Mouse (Mus musculus): ENCODE measurements around the gene Blvra. TPM values are rescaled to one million over a fixed set of nuclear protein-coding genes. Genes with fewer than 3 reads are reported as not detected.

Gene Blvra
- total RNA-seq (2023) = 11.5 and 19.6 TPM in 2 replicates

GRCm38 (mm10) chr2:127070435-127070841 lies at the start of gene Blvra:
Blvra (plus strand) TSS chr2:127070665.

GRCm38 (mm10) chr2:127133621-127134461 lies 63.4 kb downstream of the Blvra start, which contains the start of gene Ncaph:
Ncaph (minus strand) TSS chr2:127133954.

DNA sequence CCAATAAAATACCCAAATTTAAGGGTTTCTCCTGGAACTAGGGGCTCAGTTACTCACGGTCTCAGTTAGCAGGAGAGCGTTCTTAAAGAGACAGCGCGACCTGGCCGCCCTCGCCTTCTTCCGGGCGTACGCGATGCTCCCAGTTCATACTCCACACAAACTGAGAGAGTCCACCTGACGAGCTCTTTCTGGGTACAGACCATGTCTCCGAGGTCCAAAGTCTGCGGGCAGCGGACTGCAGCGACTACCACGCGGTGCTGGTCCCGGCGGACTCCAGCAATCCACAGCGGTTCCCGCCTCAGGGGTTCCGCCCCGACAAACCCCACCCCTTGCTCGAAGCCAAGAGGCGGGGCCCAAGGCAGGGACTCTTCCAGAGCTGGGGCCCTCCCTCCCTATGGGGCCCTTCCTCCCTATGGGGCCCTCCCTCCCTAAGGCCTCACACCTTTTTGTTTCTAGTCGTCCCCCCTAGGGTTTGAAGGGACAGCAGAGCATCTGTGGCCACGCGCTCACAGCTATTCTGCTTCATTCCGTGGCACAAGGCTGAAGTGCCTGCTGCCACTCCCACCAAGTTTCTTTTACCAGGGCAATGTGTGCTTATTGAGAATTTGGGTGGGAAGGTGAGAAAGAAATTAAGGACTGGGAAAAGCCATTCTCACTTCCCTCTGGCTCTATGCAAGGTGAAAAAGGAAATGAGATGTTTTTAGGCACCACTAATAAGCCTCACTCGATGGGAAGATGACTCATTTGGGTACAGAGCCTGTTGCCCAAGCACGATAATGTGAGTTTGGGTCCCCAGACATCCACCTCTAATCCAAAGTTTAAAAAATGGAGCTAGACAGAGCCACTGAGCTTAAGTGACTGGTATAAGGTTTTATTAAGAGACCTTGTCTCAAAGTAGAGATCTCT lies 72.9 kb downstream of the Blvra start, which contains the start of gene Itpripl1:
Gene Itpripl1 (minus strand): TSS at position 285 of the 906 bp plus-strand sequence.

Other genes starting within 250 kb of the Blvra start
- gene Trpm7, start 194.4 kb upstream of the Blvra start, total RNA-seq (2023) = 46.5 and 70.3 TPM in 2 replicates
- gene Sppl2a, start 137.4 kb upstream of the Blvra start, total RNA-seq (2023) = 44.5 and 51.7 TPM in 2 replicates
- gene Ap4e1, start 61.9 kb upstream of the Blvra start, total RNA-seq (2023) = 10.8 and 12.9 TPM in 2 replicates
- gene Ncaph, start 63.3 kb downstream of the Blvra start, total RNA-seq (2023) = 36.7 and 44.3 TPM in 2 replicates
- 14.0 and 15.1 TPM in 2 replicates for gene Itpripl1, start 72.8 kb downstream of the Blvra start, total RNA-seq (2023)
- 0.43 and 0.51 TPM in 2 replicates for gene 1810024B03Rik, start 137.6 kb downstream of the Blvra start, total RNA-seq (2023)
- 108 and 146 TPM in 2 replicates for gene Snrnp200, start 137.7 kb downstream of the Blvra start, total RNA-seq (2023)
- 24.8 and 30.9 TPM in 2 replicates for gene Ciao1, start 177.2 kb downstream of the Blvra start, total RNA-seq (2023)
- 80.8 and 87.3 TPM in 2 replicates for gene Tmem127, start 177.2 kb downstream of the Blvra start, total RNA-seq (2023)
- 67.6 and 75.6 TPM in 2 replicates for gene Stard7, start 199.6 kb downstream of the Blvra start, total RNA-seq (2023)

Measured in neutrophil, adult 65 days (primary cell).